Mouse (Mus musculus): Measurements from ENCODE around the gene Runx1. TPM values are rescaled to one million over a fixed set of nuclear protein-coding genes. Genes with fewer than 3 reads are reported as not detected.

The Runx1 gene
- polyA plus RNA-seq, 1 experiment from 2014 or later = 4.5 TPM

GRCm38 (mm10) chr16:92646153-92646552 is 179.8 kb downstream of the Runx1 start:
- no peak for ATAC-seq (ENCODE audit: low FRiP score, low read depth)
- H3K4me3 ChIP-seq = no peak overlapping the region
- no peak overlapping the region for H3K9ac ChIP-seq
- no peaks in the 10 kb centered on the region for H3K36me3 ChIP-seq
- H3K4me2 ChIP-seq (replicated peaks) = no peak overlapping the region
- H3K9me3 ChIP-seq = no peaks in the 10 kb centered on the region
- H3K27ac ChIP-seq = no peak overlapping the region
- H3K4me1 ChIP-seq = no peaks in the 10 kb centered on the region
- H3K27me3 ChIP-seq (replicated peaks) = no peaks in the 10 kb centered on the region
- WGBS = 71% methylated on average over 13 of the region's 13 CpGs

- 73% methylated on average over 22 of the region's 22 CpGs for WGBS
- H3K9ac ChIP-seq = no peak overlapping the region
- no peaks in the 10 kb centered on the region for H3K27me3 ChIP-seq (replicated peaks)
- no peaks in the 10 kb centered on the region for H3K9me3 ChIP-seq
- no peak overlapping the region for H3K27ac ChIP-seq
- H3K4me1 ChIP-seq = no peaks in the 10 kb centered on the region
- H3K36me3 ChIP-seq = no peaks in the 10 kb centered on the region
- H3K4me3 ChIP-seq = no peak overlapping the region
- no peak overlapping the region for H3K4me2 ChIP-seq (replicated peaks)
- ATAC-seq (ENCODE audit: low FRiP score, low read depth) = no peak
Measured at GRCm38 (mm10) chr16:92645423-92646115, 180.4 kb downstream of the Runx1 start.

- 68% methylated on average over 15 of the region's 15 CpGs for WGBS
Measured at GRCm38 (mm10) chr16:92644718-92645422, 181.1 kb downstream of the Runx1 start.

GRCm38 (mm10) chr16:92644315-92644714 is 181.6 kb downstream of the Runx1 start:
- no peak overlapping the region for H3K27ac ChIP-seq
- H3K4me3 ChIP-seq = no peak overlapping the region
- WGBS = 83% methylated on average over 10 of the region's 10 CpGs
- no peaks in the 10 kb centered on the region for H3K9me3 ChIP-seq
- no peaks in the 10 kb centered on the region; the same call in 1 of the 2 replicates for H3K4me1 ChIP-seq
- no peak overlapping the region for H3K9ac ChIP-seq
- no peak for ATAC-seq (ENCODE audit: low FRiP score, low read depth)
- H3K4me2 ChIP-seq (replicated peaks) = no peak overlapping the region
- H3K27me3 ChIP-seq (replicated peaks) = no peaks in the 10 kb centered on the region
- no peaks in the 10 kb centered on the region for H3K36me3 ChIP-seq

More at GRCm38 (mm10) chr16:92644718-92645422, 181.1 kb downstream of the Runx1 start:
- no peaks in the 10 kb centered on the region for H3K4me1 ChIP-seq
- no peak overlapping the region for H3K4me3 ChIP-seq
- no peaks in the 10 kb centered on the region for H3K9me3 ChIP-seq
- no peak for ATAC-seq (ENCODE audit: low FRiP score, low read depth)
- H3K36me3 ChIP-seq = no peaks in the 10 kb centered on the region
- H3K27ac ChIP-seq = no peak overlapping the region
- H3K4me2 ChIP-seq (replicated peaks) = no peak overlapping the region
- no peak overlapping the region for H3K9ac ChIP-seq
- H3K27me3 ChIP-seq (replicated peaks) = no peaks in the 10 kb centered on the region

GRCm38 (mm10) chr16:92642283-92642682 is 183.7 kb downstream of the Runx1 start:
- Histone ChIP-seq H3K9ac (no peak overlapping the region), H3K27ac (no peak overlapping the region), H3K4me2 (replicated peaks) (no peak overlapping the region), H3K36me3 (no peaks in the 10 kb centered on the region), H3K27me3 (replicated peaks) (no peaks in the 10 kb centered on the region), H3K9me3 (no peaks in the 10 kb centered on the region), H3K4me3 (no peak overlapping the region), H3K4me1 (no peaks in the 10 kb centered on the region; the same call in 1 of the 2 replicates)
- no peak for ATAC-seq (ENCODE audit: low FRiP score, low read depth)
- 85% methylated on average over 8 of the region's 8 CpGs for WGBS

- Histone ChIP-seq H3K9me3 (no peaks in the 10 kb centered on the region), H3K36me3 (no peaks in the 10 kb centered on the region), H3K4me3 (no peak overlapping the region), H3K4me1 (no peaks in the 10 kb centered on the region; the same call in 1 of the 2 replicates), H3K27ac (no peak overlapping the region), H3K9ac (no peak overlapping the region), H3K27me3 (replicated peaks) (no peaks in the 10 kb centered on the region), H3K4me2 (replicated peaks) (no peak overlapping the region)
- WGBS = 71% methylated on average over 6 of the region's 6 CpGs
- no peak for ATAC-seq (ENCODE audit: low FRiP score, low read depth)
Measured at GRCm38 (mm10) chr16:92641053-92641452, 184.9 kb downstream of the Runx1 start.

- WGBS = 76% methylated on average over 8 of the region's 8 CpGs
- H3K27ac ChIP-seq = no peak overlapping the region
- no peaks in the 10 kb centered on the region for H3K27me3 ChIP-seq (replicated peaks)
- H3K9me3 ChIP-seq = no peaks in the 10 kb centered on the region
- no peak overlapping the region for H3K4me3 ChIP-seq
- no peaks in the 10 kb centered on the region; the same call in 1 of the 2 replicates for H3K4me1 ChIP-seq
- H3K36me3 ChIP-seq = no peaks in the 10 kb centered on the region
- ATAC-seq (ENCODE audit: low FRiP score, low read depth) = no peak
- no peak overlapping the region for H3K9ac ChIP-seq
- no peak overlapping the region for H3K4me2 ChIP-seq (replicated peaks)
Measured at GRCm38 (mm10) chr16:92639093-92639492, 186.9 kb downstream of the Runx1 start.

- Histone ChIP-seq H3K27ac (no peak overlapping the region), H3K9ac (no peak overlapping the region), H3K36me3 (no peaks in the 10 kb centered on the region), H3K4me2 (replicated peaks) (no peak overlapping the region), H3K4me3 (no peak overlapping the region), H3K27me3 (replicated peaks) (no peaks in the 10 kb centered on the region), H3K9me3 (no peaks in the 10 kb centered on the region), H3K4me1 (no peaks in the 10 kb centered on the region; the same call in 1 of the 2 replicates)
- WGBS = 76% methylated on average over 5 of the region's 5 CpGs
- ATAC-seq (ENCODE audit: low FRiP score, low read depth) = no peak
Measured at GRCm38 (mm10) chr16:92637033-92637432, 188.9 kb downstream of the Runx1 start.

- Histone ChIP-seq H3K4me1 (peaks cover 7% of the 10 kb centered on the region; the same call in 1 of the 2 replicates), H3K36me3 (no peaks in the 10 kb centered on the region), H3K27me3 (replicated peaks) (no peaks in the 10 kb centered on the region), H3K9ac (no peak overlapping the region), H3K27ac (no peak overlapping the region), H3K4me3 (no peak overlapping the region), H3K4me2 (replicated peaks) (no peak overlapping the region), H3K9me3 (no peaks in the 10 kb centered on the region)
- WGBS = 20% methylated on average over 11 of the region's 11 CpGs
- ATAC-seq (ENCODE audit: low FRiP score, low read depth) = no peak
Measured at GRCm38 (mm10) chr16:92632115-92632763, 193.7 kb downstream of the Runx1 start.

- WGBS = 24% methylated on average over 6 of the region's 6 CpGs
- Histone ChIP-seq H3K27ac (no peak overlapping the region), H3K27me3 (replicated peaks) (no peaks in the 10 kb centered on the region), H3K4me3 (no peak overlapping the region), H3K9me3 (no peaks in the 10 kb centered on the region), H3K4me2 (replicated peaks) (no peak overlapping the region), H3K4me1 (peaks cover 10% of the 10 kb centered on the region; the same call in 1 of the 2 replicates), H3K9ac (no peak overlapping the region), H3K36me3 (no peaks in the 10 kb centered on the region)
- no peak for ATAC-seq (ENCODE audit: low FRiP score, low read depth)
Measured at GRCm38 (mm10) chr16:92631637-92632036, 194.3 kb downstream of the Runx1 start.

GRCm38 (mm10) chr16:92630950-92631349 is 195.0 kb downstream of the Runx1 start:
- no peak for ATAC-seq (ENCODE audit: low FRiP score, low read depth)
- H3K4me1 ChIP-seq = peaks cover 10% of the 10 kb centered on the region; the same call in 1 of the 2 replicates
- no peaks in the 10 kb centered on the region for H3K27me3 ChIP-seq (replicated peaks)
- no peak overlapping the region for H3K4me2 ChIP-seq (replicated peaks)
- H3K27ac ChIP-seq = no peak overlapping the region
- WGBS = 74% methylated on average over 5 of the region's 5 CpGs
- no peaks in the 10 kb centered on the region for H3K36me3 ChIP-seq
- no peaks in the 10 kb centered on the region for H3K9me3 ChIP-seq
- no peak overlapping the region for H3K9ac ChIP-seq
- H3K4me3 ChIP-seq = no peak overlapping the region

- no peak overlapping the region for H3K4me2 ChIP-seq (replicated peaks)
- no peak overlapping the region for H3K9ac ChIP-seq
- WGBS = 95% methylated on average over 7 of the region's 7 CpGs
- no peak overlapping the region for H3K4me3 ChIP-seq
- ATAC-seq (ENCODE audit: low FRiP score, low read depth) = no peak
- H3K9me3 ChIP-seq = no peaks in the 10 kb centered on the region
- H3K27ac ChIP-seq = no peak overlapping the region
- peaks cover 10% of the 10 kb centered on the region; the same call in 1 of the 2 replicates for H3K4me1 ChIP-seq
- no peaks in the 10 kb centered on the region for H3K27me3 ChIP-seq (replicated peaks)
- H3K36me3 ChIP-seq = no peaks in the 10 kb centered on the region
Measured at GRCm38 (mm10) chr16:92629829-92630228, 196.1 kb downstream of the Runx1 start.
